Mouse (Mus musculus): ENCODE results near the gene Ano8.
"Not testable (repeated sequence)": the region's sequence is repeated elsewhere in the genome, so short reads cannot be mapped to it uniquely, and the experiment has no call there.

The Ano8 gene

GRCm38 (mm10) chr8:71445096-71445495 is 40.7 kb downstream of the Ano8 start:
- in situ Hi-C loops (cut with MboI, MseI) = no loop called here

GRCm38 (mm10) chr8:71441404-71441803 is 44.4 kb downstream of the Ano8 start:
- in situ Hi-C loops (cut with MboI, MseI) = loop anchor here (5.0 kb wide), 1 partner anchor 81 kb away; no protein-coding TSS in a partner anchor

GRCm38 (mm10) chr8:71437041-71437440 is 48.7 kb downstream of the Ano8 start:
- in situ Hi-C loops (cut with MboI, MseI) = no loop called here

GRCm38 (mm10) chr8:71432935-71433334 is 52.8 kb downstream of the Ano8 start:
- in situ Hi-C loops (cut with MboI, MseI) = not testable (repeated sequence)
